8 mouse cellular contexts compared by ENCODE assay signal in the genomic region with DNA sequence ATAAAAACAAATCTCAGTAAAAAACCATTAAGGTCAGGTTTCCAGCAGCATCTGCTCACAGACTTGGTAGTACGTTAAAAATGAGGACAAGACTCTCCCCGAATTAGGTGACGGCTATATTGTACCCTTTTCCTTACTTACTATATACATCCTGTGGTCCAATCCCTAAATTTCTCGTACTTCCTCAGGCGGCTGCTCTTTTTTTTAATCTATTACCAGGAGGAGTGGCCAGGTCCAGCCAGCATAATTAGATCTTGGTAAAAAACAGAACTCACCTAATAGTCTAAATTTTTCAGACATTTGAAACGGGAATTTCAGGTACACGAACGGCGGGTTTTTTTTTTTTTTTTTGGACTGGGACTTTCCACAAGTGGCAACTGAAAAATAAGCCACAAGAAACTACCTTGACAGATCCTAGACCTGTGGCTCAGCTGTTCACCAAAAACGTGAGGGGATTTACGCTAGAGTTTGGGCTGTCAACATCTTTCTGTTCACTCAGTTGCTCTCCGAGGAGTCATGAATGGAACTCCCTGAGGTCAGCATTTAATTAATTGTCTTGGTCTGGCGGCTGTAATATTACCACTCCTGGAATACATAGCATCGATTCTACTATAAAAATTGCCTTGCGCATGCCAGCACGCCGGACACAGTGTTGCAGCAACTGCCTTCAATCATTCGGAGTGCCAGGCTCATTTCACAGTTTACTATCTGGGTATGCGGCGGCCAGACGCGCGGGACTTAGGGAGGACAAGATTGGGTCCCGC. TPM values are rescaled to one million over a fixed set of nuclear protein-coding genes. Genes with fewer than 3 reads are reported as not detected.
A peak's percentile ranks its signal among the peaks of the same experiment; 100 is the strongest.
DNase-seq lines count a peak whose midpoint lies in the region; ATAC-seq and TF ChIP-seq lines count a peak whose summit lies in the region.

No protein-coding gene starts in this region.

- peaks cover 61% of the 10 kb centered on the region for H3K4me1 ChIP-seq in heart, embryonic 10.5 days
- peaks cover 62% of the 10 kb centered on the region for H3K4me1 ChIP-seq in forebrain, embryonic 13.5 days
- H3K4me1 ChIP-seq in liver, embryonic 14.5 days (replicated peaks; ENCODE audit: control insufficient read depth in 2 of 2, insufficient read depth in 2 of 2, low read length in 1 of 2): peaks cover 46 to 61% of the 10 kb centered on the region in 2 experiments

- H3K27me3 ChIP-seq in heart, embryonic 10.5 days (ENCODE audit: insufficient read depth, poor library complexity, severe bottlenecking): no peaks in the 10 kb centered on the region
- H3K27me3 ChIP-seq in forebrain, embryonic 13.5 days: no peaks in the 10 kb centered on the region
- H3K27me3 ChIP-seq in liver, embryonic 14.5 days (ENCODE audit: control insufficient read depth, insufficient read depth, low read length): no peaks in the 10 kb centered on the region

- no peak for DNase-seq in heart, embryonic 10.5 days (ENCODE audit: low spot score)
- no peak for DNase-seq in heart, postnatal 14 days
- DNase-seq in CD4-positive helper T cell, adult 2 months (ENCODE audit: low read depth, low spot score): peak; percentile 80
- DNase-seq in liver, embryonic 14.5 days (ENCODE audit: low read depth in 3 of 3, low spot score in 3 of 3): no peak
- no peak for DNase-seq in urinary bladder, postnatal 4 days (ENCODE audit: low spot score in 2 of 2)
- DNase-seq in thymus, adult 18-20 months: no peak
- DNase-seq in adrenal gland, postnatal 36 days: no peak

- no peak for TF ChIP-seq CTCF in liver, embryonic 14.5 days (IDR thresholded peaks at IDR 0.05; ENCODE audit: low read depth)

- intact Hi-C loops in heart, postnatal 14 days (cut with DNase I): loop anchor here (5.0 kb wide), 1 partner anchor 47 kb away; no protein-coding TSS in a partner anchor

- peak overlapping the region; percentile 97 for H3K4me2 ChIP-seq in forebrain, embryonic 13.5 days
- peak overlapping the region; percentile 95 for H3K4me2 ChIP-seq in liver, embryonic 14.5 days (ENCODE audit: low read depth)

- H3K9ac ChIP-seq in forebrain, embryonic 13.5 days: peak overlapping the region; percentile 48; the same call in 1 of the 2 replicates
- peak overlapping the region; percentile 73 for H3K9ac ChIP-seq in liver, embryonic 14.5 days (replicated peaks)

- no peaks in the 10 kb centered on the region for H3K9me3 ChIP-seq in heart, embryonic 10.5 days
- no peaks in the 10 kb centered on the region for H3K9me3 ChIP-seq in forebrain, embryonic 13.5 days (replicated peaks)
- no peaks in the 10 kb centered on the region for H3K9me3 ChIP-seq in liver, embryonic 14.5 days (ENCODE audit: control insufficient read depth, low read length)

- no peak; the same call in 1 of the 2 replicates for TF ChIP-seq EP300 in liver, embryonic 14.5 days (IDR thresholded peaks at IDR 0.05; ENCODE audit: low read depth)

- no peak for ATAC-seq in forebrain, embryonic 13.5 days
- ATAC-seq in liver, embryonic 14.5 days (ENCODE audit: insufficient read depth): no peak

- peak overlapping the region; percentile 94 for H3K4me3 ChIP-seq in heart, embryonic 10.5 days
- peak overlapping the region; percentile 69 for H3K4me3 ChIP-seq in forebrain, embryonic 13.5 days
- peak overlapping the region; percentile 51 to 94 for H3K4me3 ChIP-seq in liver, embryonic 14.5 days (ENCODE audit: insufficient read depth in 1 of 2, low read depth in 2 of 2, low read length in 2 of 2)

- WGBS in heart, embryonic 10.5 days: 16% methylated on average over 24 of the region's 24 CpGs
- WGBS in forebrain, embryonic 13.5 days: 13% methylated on average over 24 of the region's 24 CpGs
- 12% methylated on average over 24 of the region's 24 CpGs for WGBS in liver, embryonic 14.5 days (ENCODE audit: insufficient replicate concordance)

- peaks cover 11% of the 10 kb centered on the region for H3K36me3 ChIP-seq in heart, embryonic 10.5 days
- peaks cover 9% of the 10 kb centered on the region for H3K36me3 ChIP-seq in forebrain, embryonic 13.5 days (ENCODE audit: poor library complexity, severe bottlenecking)
- H3K36me3 ChIP-seq in liver, embryonic 14.5 days (replicated peaks; ENCODE audit: control insufficient read depth, insufficient read depth, low read depth): no peaks in the 10 kb centered on the region; the same call in 1 of the 2 replicates

- H3K27ac ChIP-seq in heart, embryonic 10.5 days: peak overlapping the region; percentile 70
- H3K27ac ChIP-seq in forebrain, embryonic 13.5 days: peak overlapping the region; percentile 54
- H3K27ac ChIP-seq in liver, embryonic 14.5 days: peak overlapping the region; percentile 90

RNA-seq across cellular contexts. Expression of gene Gtpbp1, which starts 0.8 kb away (rescaled TPM):
- 38.1 and 38.3 TPM in 2 replicates for polyA plus RNA-seq in heart, embryonic 10.5 days (2016; fragmentation: Nextera tagmentation; extraction: Ambion mirVana)
- 10 to 100 TPM; 30.3 to 33.2 TPM for total RNA-seq in heart, postnatal 14 days (2021)
- polyA plus RNA-seq in forebrain, embryonic 13.5 days (2015; fragmentation: Nextera tagmentation; extraction: Ambion mirVana): 47.2 and 50.9 TPM in 2 replicates
- polyA plus RNA-seq in liver, embryonic 14.5 days (2012; rRNA removed): 23.5 and 23.7 TPM in 2 replicates
- polyA plus RNA-seq in liver, embryonic 14.5 days (2014; fragmentation: Nextera tagmentation; extraction: Ambion mirVana): 22.6 and 28.2 TPM in 2 replicates
- total RNA-seq in adrenal gland, postnatal 36 days (2021): 10 to 100 TPM; 25.8 to 27.2 TPM

RNA-seq across cellular contexts. Expression of gene Josd1, which starts 2.1 kb away (rescaled TPM):
- 18.4 and 21.0 TPM in 2 replicates for polyA plus RNA-seq in heart, embryonic 10.5 days (2016; fragmentation: Nextera tagmentation; extraction: Ambion mirVana)
- total RNA-seq in heart, postnatal 14 days (2021): 10 to 100 TPM; 28.1 to 30.9 TPM
- polyA plus RNA-seq in forebrain, embryonic 13.5 days (2015; fragmentation: Nextera tagmentation; extraction: Ambion mirVana): 17.9 and 18.7 TPM in 2 replicates
- 19.7 and 21.4 TPM in 2 replicates for polyA plus RNA-seq in liver, embryonic 14.5 days (2012; rRNA removed)
- polyA plus RNA-seq in liver, embryonic 14.5 days (2014; fragmentation: Nextera tagmentation; extraction: Ambion mirVana): 13.0 and 13.2 TPM in 2 replicates
- 10 to 100 TPM; 33.8 to 36.4 TPM for total RNA-seq in adrenal gland, postnatal 36 days (2021)

RNA-seq across cellular contexts. Expression of gene Tomm22, which starts 19.2 kb away (rescaled TPM):
- 258 and 286 TPM in 2 replicates for polyA plus RNA-seq in heart, embryonic 10.5 days (2016; fragmentation: Nextera tagmentation; extraction: Ambion mirVana)
- 100 to 1,000 TPM; 109 to 139 TPM for total RNA-seq in heart, postnatal 14 days (2021)
- polyA plus RNA-seq in forebrain, embryonic 13.5 days (2015; fragmentation: Nextera tagmentation; extraction: Ambion mirVana): 288 TPM in 2 replicates
- polyA plus RNA-seq in liver, embryonic 14.5 days (2012; rRNA removed): 51.1 and 58.4 TPM in 2 replicates
- polyA plus RNA-seq in liver, embryonic 14.5 days (2014; fragmentation: Nextera tagmentation; extraction: Ambion mirVana): 142 and 148 TPM in 2 replicates
- total RNA-seq in adrenal gland, postnatal 36 days (2021): 100 to 1,000 TPM; 110 to 112 TPM

RNA-seq across cellular contexts. Expression of gene Cby1, which starts 30.8 kb away (rescaled TPM):
- polyA plus RNA-seq in heart, embryonic 10.5 days (2016; fragmentation: Nextera tagmentation; extraction: Ambion mirVana): 42.9 and 48.9 TPM in 2 replicates
- 10 to 100 TPM; 24.7 to 24.9 TPM for total RNA-seq in heart, postnatal 14 days (2021)
- 103 and 109 TPM in 2 replicates for polyA plus RNA-seq in forebrain, embryonic 13.5 days (2015; fragmentation: Nextera tagmentation; extraction: Ambion mirVana)
- 4.0 and 4.6 TPM in 2 replicates for polyA plus RNA-seq in liver, embryonic 14.5 days (2012; rRNA removed)
- 13.4 and 15.7 TPM in 2 replicates for polyA plus RNA-seq in liver, embryonic 14.5 days (2014; fragmentation: Nextera tagmentation; extraction: Ambion mirVana)
- 10 to 100 TPM; 15.9 to 24.7 TPM for total RNA-seq in adrenal gland, postnatal 36 days (2021)

RNA-seq across cellular contexts. Expression of gene Fam227a, which starts 31.1 kb away (rescaled TPM):
- 0.55 and 1.1 TPM in 2 replicates for polyA plus RNA-seq in heart, embryonic 10.5 days (2016; fragmentation: Nextera tagmentation; extraction: Ambion mirVana)
- 1 to 10 TPM; 1.4 to 2.1 TPM for total RNA-seq in heart, postnatal 14 days (2021)
- polyA plus RNA-seq in forebrain, embryonic 13.5 days (2015; fragmentation: Nextera tagmentation; extraction: Ambion mirVana): 5.8 and 6.3 TPM in 2 replicates
- 0.26 and 0.35 TPM in 2 replicates for polyA plus RNA-seq in liver, embryonic 14.5 days (2012; rRNA removed)
- 0.06 TPM in 1 of 2 replicates, not detected in the other for polyA plus RNA-seq in liver, embryonic 14.5 days (2014; fragmentation: Nextera tagmentation; extraction: Ambion mirVana)
- total RNA-seq in adrenal gland, postnatal 36 days (2021): 1 to 10 TPM; 2.4 to 2.8 TPM
